Mouse (Mus musculus) MEL (cell line): ENCODE measurements around the gene Map3k1. TPM values are rescaled to one million over a fixed set of nuclear protein-coding genes. Genes with fewer than 3 reads are reported as not detected.

ENCODE experiments used
- DNase-seq: peaks from one replicate; pipeline ENCODE4 v3.0.0; 2011; ENCODE audit warnings: low read depth, low spot score
- H3K27ac ChIP-seq: 2 replicates; pipeline ENCODE4 v1.5.1; 2012; ENCODE audit warnings: low read depth, mild to moderate bottlenecking, control low read depth, low read length, moderate library complexity; ENCODE audit not compliant: control insufficient read depth
- H3K27me3 ChIP-seq, 2 experiments: fragments of 150-350 bp in 1 of 2; sonication (generic) in 1 of 2; 2 replicates each; pipeline ENCODE4 v1.6.1; 2012; ENCODE audit warnings: low read length in 2 of 2, mild to moderate bottlenecking in 2 of 2, improper control_type of control experiment in 1 of 2, moderate library complexity in 1 of 2; ENCODE audit not compliant: insufficient read depth in 2 of 2, control insufficient read depth in 1 of 2
- H3K36me3 ChIP-seq, 2 experiments: 2 replicates each; pipeline ENCODE4 v1.6.1; 2012 to 2014; ENCODE audit warnings: low read length in 2 of 2, improper control_type of control experiment in 1 of 2, inconsistent platforms in 1 of 2, mild to moderate bottlenecking in 1 of 2; ENCODE audit not compliant: insufficient read depth in 2 of 2, control insufficient read depth in 1 of 2
- H3K4me1 ChIP-seq, 2 experiments: fragments of 150-350 bp in 1 of 2; sonication (generic) in 1 of 2; 2 replicates each; pipeline ENCODE4 v1.6.1; 2012; ENCODE audit warnings: low read length in 2 of 2, improper control_type of control experiment in 1 of 2, mild to moderate bottlenecking in 1 of 2; ENCODE audit not compliant: insufficient read depth in 2 of 2, control insufficient read depth in 1 of 2
- H3K4me3 ChIP-seq, 2 experiments: fragments of 150-350 bp in 1 of 2; sonication (generic) in 1 of 2; 2 replicates each; pipeline ENCODE4 v1.5.1; 2012; ENCODE audit warnings: low read depth in 2 of 2, low read length in 2 of 2, mild to moderate bottlenecking in 2 of 2, moderate library complexity in 2 of 2, control low read depth in 1 of 2, improper control_type of control experiment in 1 of 2; ENCODE audit not compliant: control insufficient read depth in 1 of 2, insufficient read depth in 1 of 2
- H3K79me2 ChIP-seq: 2 replicates; pipeline ENCODE4 v1.6.1; 2012; ENCODE audit warnings: mild to moderate bottlenecking, low read length, moderate library complexity; ENCODE audit not compliant: control insufficient read depth, poor library complexity, insufficient read depth
- H3K9ac ChIP-seq: 2 replicates; pipeline ENCODE4 v1.6.1; 2012; ENCODE audit warnings: low read depth, mild to moderate bottlenecking, control low read depth, low read length, moderate library complexity; ENCODE audit not compliant: control insufficient read depth, poor library complexity, severe bottlenecking
- H3K9me3 ChIP-seq: fragments of 150-350 bp; sonication (generic); replicated peaks from 2 replicates; pipeline ENCODE4 v1.6.1; 2012; ENCODE audit warnings: mild to moderate bottlenecking, low read length, improper control_type of control experiment, moderate library complexity; ENCODE audit not compliant: insufficient read depth
- BHLHE40 ChIP-seq: IDR thresholded peaks from 2 replicates; pipeline ENCODE4 v1.6.1; 2012; ENCODE audit warnings: low read depth, mild to moderate bottlenecking, inconsistent platforms, low read length, improper control_type of control experiment, borderline replicate concordance
- CHD1 ChIP-seq: IDR thresholded peaks from 2 replicates; pipeline ENCODE4 v1.6.1; 2012; ENCODE audit warnings: low read depth, mild to moderate bottlenecking, inconsistent platforms, low read length, improper control_type of control experiment
- CHD2 ChIP-seq: IDR thresholded peaks from 2 replicates; pipeline ENCODE4 v1.6.1; 2011; ENCODE audit warnings: low read length, improper control_type of control experiment
- ELF1 ChIP-seq: IDR thresholded peaks from 2 replicates; pipeline ENCODE4 v1.6.1; 2014; ENCODE audit warnings: low read depth, mild to moderate bottlenecking, inconsistent platforms, low read length, improper control_type of control experiment, moderate library complexity
- EP300 ChIP-seq, 2 experiments: IDR thresholded peaks; 2 replicates each; pipeline ENCODE4 v1.6.1; 2011; ENCODE audit warnings: improper control_type of control experiment in 2 of 2, low read length in 2 of 2, low read depth in 1 of 2, mild to moderate bottlenecking in 1 of 2
- HCFC1 ChIP-seq: IDR thresholded peaks from 2 replicates; pipeline ENCODE4 v1.6.1; 2012; ENCODE audit warnings: low read depth, mild to moderate bottlenecking, inconsistent platforms, low read length, improper control_type of control experiment, moderate library complexity
- JUND ChIP-seq: IDR thresholded peaks from 2 replicates; pipeline ENCODE4 v1.6.1; 2011; ENCODE audit warnings: low read depth, mild to moderate bottlenecking, improper control_type of control experiment, low read length
- KAT2A ChIP-seq: conservative IDR thresholded peaks from 2 replicates; pipeline ENCODE4 v1.6.1; 2012; ENCODE audit warnings: low read depth, low read length, improper control_type of control experiment, inconsistent platforms
- MAFK ChIP-seq: IDR thresholded peaks from 2 replicates; pipeline ENCODE4 v1.6.1; 2011; ENCODE audit warnings: low read depth, mild to moderate bottlenecking, low read length, improper control_type of control experiment, borderline replicate concordance
- MAZ ChIP-seq: IDR thresholded peaks from 2 replicates; pipeline ENCODE4 v1.6.1; 2012; ENCODE audit warnings: low read depth, mild to moderate bottlenecking, inconsistent platforms, low read length, improper control_type of control experiment
- MXI1 ChIP-seq: IDR thresholded peaks from 2 replicates; pipeline ENCODE4 v1.6.1; 2011; ENCODE audit warnings: mild to moderate bottlenecking, low read depth, low read length, improper control_type of control experiment
- MYB ChIP-seq: IDR thresholded peaks from 2 replicates; pipeline ENCODE4 v1.6.1; 2011; ENCODE audit warnings: mild to moderate bottlenecking, low read depth, low read length, improper control_type of control experiment
- MYC ChIP-seq: IDR thresholded peaks from 2 replicates; pipeline ENCODE4 v1.6.1; 2011; ENCODE audit warnings: low read depth, mild to moderate bottlenecking, low read length, improper control_type of control experiment, moderate library complexity
- NRF1 ChIP-seq: IDR thresholded peaks from 2 replicates; pipeline ENCODE4 v1.6.1; 2014; ENCODE audit warnings: low read depth, mild to moderate bottlenecking, inconsistent platforms, low read length, improper control_type of control experiment, moderate library complexity; ENCODE audit not compliant: poor library complexity, insufficient read depth, severe bottlenecking
- POLR2A ChIP-seq, 2 experiments: IDR thresholded peaks; 2 replicates each; pipeline ENCODE4 v1.6.1; 2011 to 2012; ENCODE audit warnings: low read length in 2 of 2, mild to moderate bottlenecking in 2 of 2, control low read depth in 1 of 2, improper control_type of control experiment in 1 of 2, low read depth in 1 of 2, moderate library complexity in 1 of 2; ENCODE audit not compliant: control insufficient read depth in 1 of 2, insufficient read depth in 1 of 2, poor library complexity in 1 of 2
- SIN3A ChIP-seq: IDR thresholded peaks from 2 replicates; pipeline ENCODE4 v1.6.1; 2012; ENCODE audit warnings: low read length, improper control_type of control experiment, inconsistent platforms
- TAL1 ChIP-seq: IDR thresholded peaks from 2 replicates; pipeline ENCODE4 v1.6.1; 2012; ENCODE audit warnings: mild to moderate bottlenecking, inconsistent platforms, low read length, moderate library complexity, mixed read lengths
- TBP ChIP-seq: IDR thresholded peaks from 2 replicates; pipeline ENCODE4 v1.8.0; 2011; ENCODE audit warnings: low read depth, low read length, improper control_type of control experiment
- TCF12 ChIP-seq: IDR thresholded peaks from 2 replicates; pipeline ENCODE4 v1.6.1; 2014; ENCODE audit warnings: low read depth, mild to moderate bottlenecking, inconsistent platforms, low read length, improper control_type of control experiment, moderate library complexity
- UBTF ChIP-seq: IDR thresholded peaks from 2 replicates; pipeline ENCODE4 v1.6.1; 2012; ENCODE audit warnings: low read depth, mild to moderate bottlenecking, inconsistent platforms, low read length, improper control_type of control experiment, moderate library complexity, borderline replicate concordance; ENCODE audit not compliant: insufficient read depth
- ZMIZ1 ChIP-seq: IDR thresholded peaks from 2 replicates; pipeline ENCODE4 v1.6.1; 2012; ENCODE audit warnings: low read depth, mild to moderate bottlenecking, inconsistent platforms, low read length, improper control_type of control experiment, moderate library complexity
- polyA plus RNA-seq, 2 experiments: library from polyadenylated mRNA; stranded (reverse) in 1 of 2; unstranded in 1 of 2; fragments of >175 nt in 1 of 2; fragments of >200 nt in 1 of 2; gene quantifications; 2 replicates each; pipeline versions ENCODE4 v1.2.1 to v1.2.4; 2012; ENCODE audit warnings: low replicate concordance in 2 of 2, low read depth in 1 of 2; ENCODE audit not compliant: insufficient read length in 2 of 2, insufficient read depth in 1 of 2, missing spikeins in 1 of 2
- total RNA-seq: library from RNA; depleted of rRNA; stranded (reverse); fragments of 300-350 nt; gene quantifications from 2 replicates; pipeline ENCODE4 v1.2.3, GENCODE M21; 2012

Gene Map3k1
- total and polyA plus RNA-seq, 3 experiments: 4.3 to 20.7 (median 4.4) TPM

DNA sequence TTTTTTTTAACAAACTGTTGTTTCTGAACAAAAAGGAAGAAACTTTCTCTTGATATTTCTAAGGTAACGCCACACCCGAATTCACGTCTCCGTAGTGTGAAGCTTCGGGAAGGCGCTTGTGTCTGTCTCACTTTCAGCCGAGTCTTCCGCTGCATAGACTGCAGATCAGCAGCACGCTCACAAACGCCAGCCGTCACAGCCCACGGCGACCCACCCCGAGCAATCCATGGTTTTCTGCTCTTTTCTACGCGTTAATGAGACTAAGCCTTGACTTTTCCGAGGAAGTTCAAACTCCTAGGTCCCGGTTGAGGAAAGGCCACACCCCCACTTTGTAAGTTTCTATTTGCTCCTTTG lies 84.0 kb downstream of the Map3k1 start:
- H3K27ac ChIP-seq: peak overlapping the region; percentile 52; the same call in 1 of the 2 replicates
- H3K9me3 ChIP-seq: no peaks in the 10 kb centered on the region
- no peak for DNase-seq
- H3K27me3 ChIP-seq: no peaks in the 10 kb centered on the region
- peak overlapping the region; percentile 85 to 89 for H3K4me3 ChIP-seq
- peaks cover 0 to 2% of the 10 kb centered on the region in 2 experiments; a peak in 1 of 4 replicates for H3K36me3 ChIP-seq
- peak overlapping the region; percentile 78 for H3K9ac ChIP-seq
- peak; percentile 19; the same call in 1 of the 2 replicates for TF ChIP-seq SIN3A
- TF ChIP-seq MAFK: no peak
- TF ChIP-seq POLR2A (IDR thresholded peaks at IDR 0.05; ENCODE audit: control insufficient read depth in 1 of 2, insufficient read depth in 1 of 2, low read depth in 1 of 2, low read length in 2 of 2, poor library complexity in 1 of 2): 0 out of 4 replicates have a peak, but pooled peaks of 1 of the 2 experiments have one; percentile 27
- H3K79me2 ChIP-seq: no peaks in the 10 kb centered on the region; the same call in 1 of the 2 replicates
- peaks cover 0 to 4% of the 10 kb centered on the region in 2 experiments; a peak in 2 of 4 replicates for H3K4me1 ChIP-seq

DNA sequence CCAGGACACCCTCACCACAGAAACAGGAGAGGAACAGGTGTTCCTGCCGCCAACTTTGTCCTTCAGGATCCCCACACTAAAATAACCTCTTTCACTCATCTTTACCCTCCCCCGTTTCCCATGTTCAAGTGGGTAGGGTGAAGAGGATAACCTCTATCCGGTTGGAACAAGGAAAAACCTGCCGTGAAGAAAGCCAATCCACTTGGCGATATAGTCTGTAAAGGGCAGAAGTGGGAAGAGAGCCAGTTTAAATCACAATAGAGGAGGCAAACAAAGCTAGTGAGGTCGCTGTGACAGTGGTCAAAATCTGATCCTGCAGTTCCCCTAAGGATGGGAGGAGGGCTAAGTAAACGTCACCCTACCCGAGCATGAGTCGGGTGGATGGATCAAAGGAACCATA lies 89.1 kb downstream of the Map3k1 start:
- Histone ChIP-seq H3K79me2 (no peaks in the 10 kb centered on the region; the same call in 1 of the 2 replicates), H3K27ac (no peak overlapping the region), H3K4me3 (no peak overlapping the region), H3K27me3 (no peaks in the 10 kb centered on the region), H3K9ac (no peak overlapping the region)
- no peak for TF ChIP-seq MYC
- no peak for TF ChIP-seq CHD2
- TF ChIP-seq POLR2A (IDR thresholded peaks at IDR 0.05; ENCODE audit: control insufficient read depth in 1 of 2, insufficient read depth in 1 of 2, low read depth in 1 of 2, low read length in 2 of 2, poor library complexity in 1 of 2): no peak
- TF ChIP-seq ELF1: no peak
- no peak for TF ChIP-seq CHD1
- no peak for TF ChIP-seq JUND
- no peak for TF ChIP-seq MYB
- TF ChIP-seq SIN3A: no peak
- TF ChIP-seq HCFC1: no peak
- TF ChIP-seq MAZ: no peak
- no peak for TF ChIP-seq UBTF
- TF ChIP-seq ZMIZ1: no peak
- TF ChIP-seq NRF1: no peak
- no peak for TF ChIP-seq TAL1
- TF ChIP-seq KAT2A: no peak
- TF ChIP-seq BHLHE40: no peak
- no peak for TF ChIP-seq MXI1
- TF ChIP-seq TCF12: no peak
- no peak for TF ChIP-seq EP300 (IDR thresholded peaks at IDR 0.05; ENCODE audit: low read depth in 1 of 2, low read length in 2 of 2)
- TF ChIP-seq TBP: no peak
- TF ChIP-seq, all 39 proteins: peak for 0
- Histone ChIP-seq H3K4me1 (peaks cover 0 to 2% of the 10 kb centered on the region in 2 experiments; a peak in 1 of 4 replicates), H3K9me3 (no peaks in the 10 kb centered on the region), H3K36me3 (peaks cover 2 to 11% of the 10 kb centered on the region in 2 experiments; a peak in 3 of 4 replicates)
- no peak for DNase-seq
